Mouse (Mus musculus): ENCODE data around the gene Csdc2.
"Not testable (repeated sequence)": the region's sequence is repeated elsewhere in the genome, so short reads cannot be mapped to it uniquely, and the experiment has no call there.

Csdc2 gene

DNA sequence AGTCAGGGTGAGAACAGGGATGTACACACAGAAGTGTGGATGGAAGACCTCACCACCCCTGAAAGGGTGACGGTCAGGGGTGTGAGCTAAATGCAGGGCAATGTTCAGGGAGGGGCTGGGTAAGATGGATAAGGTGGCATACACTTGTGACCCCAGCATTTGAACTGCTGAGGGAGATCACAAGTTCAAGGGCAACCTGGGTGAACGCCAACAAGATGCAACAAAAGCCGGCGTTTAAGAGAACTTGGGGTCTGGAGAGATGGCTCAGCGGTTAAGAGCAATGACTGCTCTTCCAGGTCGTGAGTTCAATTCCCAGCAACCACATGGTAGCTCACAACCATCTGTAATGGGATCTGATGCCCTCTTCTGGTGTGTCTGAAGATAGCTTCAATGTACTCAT, 18.2 kb downstream of the Csdc2 start:
- DNase-seq (ENCODE audit: low read depth, low spot score) = no peak

DNA sequence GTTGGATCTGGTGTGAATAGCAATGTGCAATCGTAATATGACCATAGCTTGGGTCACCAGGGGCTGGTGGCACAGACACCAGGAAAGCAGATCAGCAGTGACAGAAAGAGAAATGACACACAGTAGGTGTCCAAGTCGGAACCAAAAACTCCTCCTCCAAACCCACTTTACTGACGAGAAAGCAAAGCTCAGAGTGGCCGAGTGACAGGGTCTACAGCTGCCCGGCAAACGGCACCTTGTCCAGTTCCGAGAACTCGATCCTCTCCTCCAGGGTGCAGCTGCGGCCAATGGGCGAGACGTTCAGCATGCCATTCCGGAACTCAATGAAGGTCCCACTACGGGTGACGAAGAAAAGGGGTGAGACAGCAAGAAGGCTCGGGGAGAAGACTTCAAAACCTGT, 18.9 kb downstream of the Csdc2 start:
- DNase-seq (ENCODE audit: low read depth, low spot score) = no peak

- DNase-seq (ENCODE audit: low read depth, low spot score) = no peak
Measured at GRCm38 (mm10) chr15:81956457-81956856, 19.9 kb downstream of the Csdc2 start.

- no peak for DNase-seq (ENCODE audit: low read depth, low spot score)
Measured at GRCm38 (mm10) chr15:81957598-81957997, 21.0 kb downstream of the Csdc2 start.

DNA sequence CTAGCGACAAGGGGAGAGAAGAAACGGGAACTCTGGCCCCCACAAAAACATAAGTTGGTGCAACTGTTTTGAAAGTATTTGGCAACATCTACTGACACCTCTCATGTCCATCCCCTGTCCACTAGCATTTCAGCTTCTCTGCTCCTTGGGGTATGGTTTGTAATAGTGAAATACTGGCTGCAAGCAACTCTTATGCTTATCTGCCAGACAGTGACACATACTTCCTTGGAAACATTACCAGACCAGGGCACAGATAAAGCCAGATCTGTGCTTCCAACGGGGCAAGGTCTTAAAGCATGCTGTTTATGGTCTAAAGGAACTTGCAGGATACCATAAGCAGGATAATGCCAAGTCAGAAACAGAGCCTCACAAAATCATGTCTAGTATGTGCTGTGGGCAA, 22.3 kb downstream of the Csdc2 start:
- no peak for DNase-seq (ENCODE audit: low read depth, low spot score)

DNA sequence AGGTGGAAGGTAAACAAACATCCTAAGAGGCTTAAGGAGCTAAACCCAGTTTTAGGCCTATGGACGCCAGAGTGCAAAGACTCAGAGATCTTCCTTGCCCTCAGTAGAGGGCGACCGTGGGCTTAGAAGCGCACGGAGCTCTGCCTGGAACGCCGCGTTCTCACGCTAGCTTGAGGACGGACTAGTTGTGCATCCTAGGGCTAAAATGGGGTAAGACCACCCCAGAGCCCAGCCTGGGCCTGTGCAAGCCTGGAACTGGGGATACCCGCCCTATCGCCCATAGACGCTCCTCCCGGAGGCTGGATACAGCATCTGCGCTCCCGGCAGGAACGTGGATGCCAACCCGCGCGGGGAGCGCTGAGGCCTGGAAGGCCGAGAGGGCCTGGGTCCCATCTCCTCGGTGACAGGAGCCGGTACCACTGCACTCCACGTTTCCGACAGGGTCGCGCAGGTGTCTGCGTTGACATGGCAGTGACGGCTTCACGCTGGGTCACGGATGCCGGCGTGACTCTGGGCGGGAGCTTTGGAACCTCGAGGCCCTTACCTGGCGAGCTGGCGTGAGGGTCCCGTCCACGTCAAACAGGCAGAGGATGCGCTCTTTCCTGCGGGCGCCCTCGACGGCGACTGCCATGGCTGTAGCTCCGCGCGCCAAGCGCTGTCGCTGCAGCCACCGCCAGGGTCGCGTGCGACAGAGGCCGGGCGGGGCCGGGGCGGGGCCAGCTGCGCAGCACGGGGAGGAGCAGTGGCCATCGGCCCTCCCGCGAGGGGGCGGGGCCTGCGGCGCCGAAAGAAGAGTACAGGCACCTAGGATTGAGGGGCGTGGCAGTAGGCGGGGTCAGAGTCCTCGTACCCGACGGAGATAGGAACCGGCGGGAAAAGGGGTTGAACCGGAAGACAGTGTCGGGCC, 23.9 kb downstream of the Csdc2 start, which contains the start of gene Pmm1:
TSS of gene Pmm1 (minus strand) at position 760 of the 907 bp plus-strand sequence.
- DNase-seq (ENCODE audit: low read depth, low spot score) = peak; percentile 92

GRCm38 (mm10) chr15:81961078-81961451, 24.5 kb downstream of the Csdc2 start:
- DNase-seq (ENCODE audit: low read depth, low spot score) = no peak

- DNase-seq (ENCODE audit: low read depth, low spot score) = no peak
Measured at GRCm38 (mm10) chr15:81964262-81964661, 27.7 kb downstream of the Csdc2 start.

DNA sequence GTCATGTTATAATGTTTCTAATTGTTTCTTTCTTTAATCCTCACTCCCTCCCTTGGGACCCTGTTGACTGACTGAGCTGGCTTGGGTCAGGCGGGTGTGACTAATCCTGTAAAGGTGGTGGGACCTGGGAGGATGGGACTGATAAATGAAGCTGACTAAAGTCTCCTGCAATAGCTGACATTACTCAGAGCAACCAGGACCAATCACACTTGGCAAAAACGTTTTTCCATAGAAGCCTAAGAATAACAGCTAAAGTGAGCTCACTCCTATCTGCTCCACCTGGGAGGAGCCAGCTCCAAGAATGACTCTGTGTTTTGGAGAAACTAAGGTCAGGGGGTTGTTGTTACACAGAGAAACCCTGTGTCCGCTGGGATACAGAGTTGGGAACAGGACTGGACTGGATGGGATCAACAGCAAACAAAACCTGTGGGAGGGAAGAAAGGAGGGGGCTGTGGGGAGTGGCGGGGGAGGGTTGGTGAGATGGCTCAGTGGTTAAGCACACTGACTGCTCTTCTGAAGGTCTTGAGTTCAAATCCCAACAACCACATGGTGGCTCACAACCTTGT, 28.5 kb downstream of the Csdc2 start:
- no peak for DNase-seq (ENCODE audit: low read depth, low spot score)

- DNase-seq (ENCODE audit: low read depth, low spot score) = no peak
Measured at GRCm38 (mm10) chr15:81966062-81966829, 29.7 kb downstream of the Csdc2 start.

- DNase-seq (ENCODE audit: low read depth, low spot score) = no peak
Measured at GRCm38 (mm10) chr15:81967821-81968220, 31.3 kb downstream of the Csdc2 start.

DNA sequence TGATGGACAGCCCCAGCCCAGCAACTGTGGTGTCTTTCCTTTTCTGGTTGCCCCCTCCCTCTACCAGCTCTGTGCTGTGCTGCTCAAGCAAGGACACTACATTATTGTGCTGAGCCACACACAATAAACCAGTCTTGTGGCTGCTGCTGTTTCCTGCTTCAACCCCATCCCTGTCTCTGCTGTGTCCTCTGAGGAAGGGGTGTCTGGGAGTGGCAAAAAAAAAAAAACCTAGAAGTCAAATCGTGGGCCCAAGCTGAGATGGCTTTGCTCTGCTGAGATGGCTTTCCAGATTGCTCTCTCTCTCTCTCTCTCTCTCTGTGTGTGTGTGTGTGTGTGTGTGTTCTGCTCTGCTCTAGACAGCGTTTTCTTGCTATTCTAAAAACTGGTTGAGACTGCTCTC, 31.9 kb downstream of the Csdc2 start:
- no peak for DNase-seq (ENCODE audit: low read depth, low spot score)

DNA sequence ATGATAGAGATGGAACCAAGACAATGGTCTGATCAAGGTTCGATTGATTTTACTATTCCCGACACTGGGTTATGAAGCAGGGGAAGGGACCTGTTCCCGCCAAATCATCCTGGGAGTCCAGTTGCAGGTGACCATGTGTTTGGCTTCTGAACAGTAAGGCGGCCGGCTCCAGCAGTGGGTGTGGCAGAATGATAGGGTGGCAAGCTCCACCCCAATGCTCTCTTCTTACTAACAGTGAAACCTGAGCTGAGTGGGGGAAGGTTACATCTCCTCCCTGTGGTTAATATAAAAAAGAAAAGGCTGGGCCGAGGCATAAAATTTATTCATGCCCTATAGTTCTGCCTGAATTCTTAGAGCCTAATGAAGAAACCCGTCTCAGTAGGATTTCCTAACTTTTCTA, 32.6 kb downstream of the Csdc2 start:
- no peak for DNase-seq (ENCODE audit: low read depth, low spot score)

GRCm38 (mm10) chr15:81969635-81970034, 33.1 kb downstream of the Csdc2 start:
- DNase-seq (ENCODE audit: low read depth, low spot score) = not testable (repeated sequence)

GRCm38 (mm10) chr15:81970498-81970897, 33.9 kb downstream of the Csdc2 start:
- not testable (repeated sequence) for DNase-seq (ENCODE audit: low read depth, low spot score)

DNA sequence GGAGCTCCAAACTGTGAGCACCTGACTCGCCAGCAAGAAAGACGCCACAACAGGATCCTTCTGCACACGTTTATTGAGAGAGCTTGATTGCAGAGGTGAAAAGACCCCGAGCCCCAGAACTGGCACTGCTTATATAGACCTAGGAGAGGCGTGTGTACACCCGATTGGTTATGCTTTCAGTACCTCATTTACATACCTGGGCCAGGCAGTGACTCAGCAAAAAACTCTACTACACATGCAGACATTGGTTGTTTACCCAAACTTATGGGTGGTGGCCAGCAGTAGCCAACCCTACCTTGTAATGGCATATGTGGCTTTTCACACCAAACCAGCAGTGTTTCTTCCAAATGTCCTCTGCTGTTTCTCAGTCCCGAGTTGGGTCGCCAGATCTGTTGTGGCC, 38.6 kb downstream of the Csdc2 start:
- not testable (repeated sequence) for DNase-seq (ENCODE audit: low read depth, low spot score)

DNA sequence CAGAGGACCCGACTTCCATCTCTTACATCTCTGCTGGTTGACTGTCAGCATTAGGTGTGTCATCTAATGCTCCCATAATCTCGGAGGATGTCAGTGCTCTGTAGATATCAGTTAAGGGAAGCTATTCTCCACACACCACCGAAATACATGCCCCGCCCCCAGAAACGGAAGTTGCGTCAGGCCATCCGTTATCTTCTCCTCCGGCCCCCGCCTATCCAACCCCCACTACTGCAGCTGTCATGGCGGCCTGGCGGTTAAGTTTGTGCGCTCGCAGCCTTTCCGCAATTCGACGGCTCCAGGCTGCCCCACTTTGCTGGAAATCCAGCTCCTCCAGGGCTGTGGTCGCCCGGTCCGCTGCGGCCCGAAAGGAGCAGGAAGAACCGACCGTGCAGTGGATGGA, 43.8 kb downstream of the Csdc2 start, which contains the start of gene 1700029P11Rik:
TSS of gene 1700029P11Rik (plus strand) at position 220 of the 400 bp plus-strand sequence.
- no peak for DNase-seq (ENCODE audit: low read depth, low spot score)

GRCm38 (mm10) chr15:81982173-81982572, 45.6 kb downstream of the Csdc2 start:
- DNase-seq (ENCODE audit: low read depth, low spot score) = no peak

DNA sequence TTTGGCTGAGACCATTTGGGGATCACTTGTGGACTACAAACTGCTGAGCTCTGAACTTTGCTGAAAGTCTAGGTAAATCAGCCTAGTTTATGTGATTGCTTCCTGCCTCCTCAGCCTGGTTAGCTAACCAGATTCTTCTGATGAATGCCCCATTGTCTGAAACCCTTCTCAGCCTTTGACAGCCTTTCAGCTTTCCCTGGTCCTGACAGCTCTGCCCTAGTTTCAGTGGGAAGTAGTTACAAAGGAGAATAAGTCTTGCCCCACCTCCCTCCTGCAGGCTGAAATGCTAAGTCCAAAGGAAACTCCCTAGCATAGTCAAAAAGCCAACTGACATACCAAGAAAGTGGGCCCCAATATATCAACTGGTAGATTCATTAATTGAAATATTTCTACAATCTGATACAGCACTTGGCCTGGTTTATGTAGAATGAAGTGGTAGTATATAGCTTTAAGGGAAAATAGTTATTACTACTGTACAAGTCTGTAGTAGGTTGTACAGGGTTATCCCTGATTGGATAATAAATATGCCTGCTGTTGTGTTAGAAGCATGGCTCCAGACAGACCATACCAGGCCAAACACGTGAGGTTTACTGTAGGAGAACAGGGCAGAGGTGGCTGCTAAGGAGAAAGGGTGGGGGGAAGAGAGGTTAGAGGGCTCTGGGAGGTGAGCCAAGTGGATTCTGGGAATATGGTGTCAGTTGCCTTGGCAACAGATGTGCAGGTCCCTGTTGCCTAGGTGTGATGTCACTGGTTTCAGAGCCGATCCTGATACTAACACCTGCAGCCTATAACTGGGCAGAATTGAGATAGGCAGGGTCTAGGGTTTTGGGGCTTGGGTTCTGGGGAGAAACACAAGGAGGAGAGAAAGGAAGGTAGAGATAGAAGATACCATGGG, 49.0 kb downstream of the Csdc2 start:
- no peak for DNase-seq (ENCODE audit: low read depth, low spot score)

DNA sequence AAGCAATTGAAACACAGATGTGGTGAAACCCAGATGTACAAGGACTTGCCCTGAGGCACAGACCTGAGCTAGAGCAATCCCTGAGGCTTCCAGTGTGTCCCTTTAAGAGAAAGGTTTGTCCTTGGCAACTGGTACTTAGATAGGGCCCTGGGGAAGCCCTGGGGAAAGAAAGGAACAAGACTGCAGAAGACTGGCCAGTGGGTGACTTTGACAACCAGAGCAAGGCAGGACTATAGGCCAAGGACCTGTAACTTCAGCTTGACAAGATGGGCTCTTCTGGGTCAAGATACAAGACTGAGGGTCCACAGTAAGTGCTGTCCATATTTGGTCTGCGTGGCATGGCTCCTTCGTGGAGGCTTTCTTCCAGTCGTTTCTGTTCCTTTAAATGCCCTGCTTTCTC, 51.1 kb downstream of the Csdc2 start, which contains the start of gene Xrcc6:
TSS of gene Xrcc6 (plus strand) at position 190 of the 400 bp plus-strand sequence.
- DNase-seq (ENCODE audit: low read depth, low spot score) = no peak
